Mouse (Mus musculus) lung, embryonic 16.5 days (tissue): ENCODE data around the gene Slc29a1. TPM values are rescaled to one million over a fixed set of nuclear protein-coding genes. Genes with fewer than 3 reads are reported as not detected.
"Not testable (repeated sequence)": the region's sequence is repeated elsewhere in the genome, so short reads cannot be mapped to it uniquely, and the experiment has no call there.

Experiments used
- ATAC-seq: fragments of 200-750 bp; cut with Nextera tagmentation; 2 replicates; pipeline ENCODE4 v1.8.0; 2017; ENCODE audit warnings: low read depth, mild to moderate bottlenecking, moderate library complexity
- H3K27ac ChIP-seq: fragments of 300-500 bp; sonication (generic); 2 replicates; pipeline ENCODE4 v1.5.1; 2014; ENCODE audit warnings: mild to moderate bottlenecking, control low read depth, low read length
- H3K27me3 ChIP-seq: fragments of 300-500 bp; sonication (generic); 2 replicates; pipeline ENCODE4 v1.6.1; 2014; ENCODE audit warnings: low read depth, low read length, mixed read lengths; ENCODE audit not compliant: control insufficient read depth, insufficient read depth
- H3K36me3 ChIP-seq: fragments of 300-500 bp; sonication (generic); 2 replicates; pipeline ENCODE4 v1.6.1; 2014; ENCODE audit warnings: low read length; ENCODE audit not compliant: control insufficient read depth, insufficient read depth
- H3K4me1 ChIP-seq: fragments of 300-500 bp; sonication (generic); replicated peaks from 2 replicates; pipeline ENCODE4 v1.6.1; 2014; ENCODE audit warnings: low read length, mixed read lengths; ENCODE audit not compliant: control insufficient read depth, insufficient read depth
- H3K4me2 ChIP-seq: fragments of 300-500 bp; sonication (generic); 2 replicates; pipeline ENCODE4 v1.6.1; 2014; ENCODE audit warnings: low read depth, low read length, control low read depth
- H3K4me3 ChIP-seq: fragments of 300-500 bp; sonication (generic); 2 replicates; pipeline ENCODE4 v1.5.1; 2014; ENCODE audit warnings: mild to moderate bottlenecking, low read length, control low read depth
- H3K9ac ChIP-seq: fragments of 300-500 bp; sonication (generic); 2 replicates; pipeline ENCODE4 v1.6.1; 2014; ENCODE audit warnings: low read length, control low read depth
- H3K9me3 ChIP-seq: fragments of 300-500 bp; sonication (generic); 2 replicates; pipeline ENCODE4 v1.6.1; 2016; ENCODE audit warnings: low read length; ENCODE audit not compliant: control insufficient read depth
- WGBS: fragments of 180-500 bp; shearing (Covaris S2); extraction: QIAGEN DNeasy Blood & Tissue Kit; methylation state at CpG from one replicate; pipeline ENCODE4 v1.1.7; 2014; 5-methylcytosine and 5-hydroxymethylcytosine counted together
- polyA plus RNA-seq: library from polyadenylated mRNA; unstranded; fragments of >200 nt; fragmentation: Nextera tagmentation; extraction: Ambion mirVana; gene quantifications from 2 replicates; pipeline ENCODE4 v1.2.1, GENCODE M21; 2015

The Slc29a1 gene
- polyA plus RNA-seq, 1 experiment from 2014 or later = 100 TPM

DNA sequence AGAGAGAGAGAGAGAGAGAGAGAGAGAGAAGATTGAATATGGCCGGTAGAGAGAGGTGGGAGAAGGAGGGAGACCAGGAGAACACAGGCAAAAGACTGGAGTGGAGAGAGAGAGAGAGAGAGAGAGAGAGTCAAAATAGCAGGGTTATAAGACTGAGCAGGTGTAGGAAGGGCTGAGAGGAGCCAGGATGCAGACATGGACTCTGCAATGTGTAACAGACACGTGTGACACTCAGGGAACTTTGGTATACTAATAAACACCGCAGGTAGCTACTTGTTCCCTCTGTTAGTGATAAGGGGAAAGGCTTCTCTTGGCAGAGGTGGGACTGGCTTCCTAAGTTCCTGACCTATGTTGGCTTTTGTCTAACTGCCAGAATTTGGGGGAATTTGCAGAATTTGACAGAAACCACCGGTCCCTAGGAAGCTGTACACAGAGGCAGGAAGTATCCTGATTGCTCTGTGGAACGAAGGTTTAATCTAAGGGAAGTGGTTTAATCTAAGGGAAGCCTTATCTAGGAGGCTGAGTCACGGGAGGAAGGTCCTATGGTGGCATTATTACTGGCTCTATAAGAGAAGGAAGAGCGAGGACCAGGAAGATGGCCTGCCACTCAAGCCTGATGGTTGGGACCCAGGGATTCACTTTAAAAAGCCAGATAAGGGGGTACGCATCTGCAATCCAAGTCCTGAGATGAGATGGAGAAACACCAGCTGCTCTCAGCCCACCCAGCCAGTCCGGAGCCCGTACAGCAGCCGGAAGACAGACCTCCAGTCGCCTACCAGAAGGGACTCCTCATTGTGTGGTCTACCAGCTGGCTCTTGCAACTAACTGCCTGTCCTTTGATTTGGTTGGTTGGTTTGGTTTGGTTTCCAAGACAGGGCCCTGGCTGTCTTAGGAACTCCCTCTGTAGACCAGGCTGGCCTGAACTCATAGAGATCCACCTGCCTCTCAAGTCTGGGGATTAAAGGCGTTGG is 29.8 kb upstream of the Slc29a1 start:
- peak; percentile 85 for ATAC-seq
- H3K27me3 ChIP-seq = no peaks in the 10 kb centered on the region
- no peaks in the 10 kb centered on the region for H3K9me3 ChIP-seq
- H3K4me2 ChIP-seq = peak overlapping the region; percentile 81
- H3K4me1 ChIP-seq = peaks cover 31% of the 10 kb centered on the region
- H3K36me3 ChIP-seq = no peaks in the 10 kb centered on the region
- peak overlapping the region; percentile 42; the same call in 1 of the 2 replicates for H3K4me3 ChIP-seq
- H3K9ac ChIP-seq = peak overlapping the region; percentile 66; the same call in 1 of the 2 replicates
- H3K27ac ChIP-seq = peak overlapping the region; percentile 85
- 37% methylated on average over 13 of the region's 13 CpGs for WGBS

DNA sequence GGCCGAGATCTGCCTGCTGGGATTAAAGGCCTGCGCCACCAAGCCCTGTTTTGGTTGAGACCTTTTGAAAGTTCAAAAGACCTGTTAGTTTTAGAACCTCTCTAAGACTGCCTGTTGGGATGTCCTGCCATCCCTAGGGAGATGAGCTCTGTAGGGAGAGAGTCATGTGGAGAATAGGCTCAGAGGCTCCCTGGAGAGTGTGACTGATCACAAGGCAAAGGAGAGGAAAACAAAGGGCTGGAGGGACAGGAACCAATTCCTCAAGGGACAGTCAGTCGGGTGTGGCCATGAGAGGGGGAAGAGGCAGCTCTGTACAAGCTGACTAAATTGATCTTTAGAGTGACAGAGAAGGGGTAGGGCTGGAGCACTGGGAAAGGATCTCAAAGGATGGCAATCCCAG is 28.8 kb upstream of the Slc29a1 start:
- Histone ChIP-seq H3K27ac (peak overlapping the region; percentile 15; the same call in 1 of the 2 replicates), H3K27me3 (no peaks in the 10 kb centered on the region), H3K36me3 (no peaks in the 10 kb centered on the region), H3K9ac (no peak overlapping the region), H3K4me1 (peaks cover 31% of the 10 kb centered on the region), H3K4me3 (no peak overlapping the region), H3K4me2 (no peak overlapping the region), H3K9me3 (no peaks in the 10 kb centered on the region)
- ATAC-seq = peak; percentile 12; the same call in 1 of the 2 replicates
- WGBS = 44% methylated on average over 3 of the region's 3 CpGs

DNA sequence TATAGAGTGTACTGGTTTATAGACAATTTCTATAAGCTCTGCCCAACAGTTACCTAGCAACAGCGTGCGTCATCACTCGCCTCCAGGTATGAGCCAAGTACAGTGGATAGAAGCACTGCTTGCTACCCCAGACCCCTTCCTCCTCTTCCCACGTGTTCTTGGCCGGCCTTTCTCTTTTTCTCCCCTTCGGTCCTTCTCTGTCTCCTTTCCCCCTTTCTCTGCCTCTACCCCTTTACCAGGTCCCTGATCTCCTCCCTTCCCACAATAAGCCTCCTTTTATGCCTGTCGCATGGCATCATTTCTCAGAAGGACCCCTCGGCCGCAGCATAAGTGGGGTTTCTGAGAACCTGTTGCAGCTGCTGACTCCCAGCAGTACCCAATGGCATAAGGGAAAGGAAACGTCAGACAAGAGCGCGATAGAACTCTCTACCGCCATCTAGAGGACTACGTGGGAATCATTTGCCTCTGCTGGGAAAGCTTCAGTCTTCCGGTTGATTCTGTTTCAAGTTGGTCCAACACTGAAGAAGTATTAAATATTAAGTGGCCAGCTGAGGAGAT is 27.2 kb upstream of the Slc29a1 start:
- H3K27ac ChIP-seq = no peak overlapping the region
- WGBS = 22% methylated on average over 15 of the region's 15 CpGs
- 0 out of 2 replicates have a peak, but pooled peaks have one; percentile 19 for ATAC-seq
- no peaks in the 10 kb centered on the region for H3K36me3 ChIP-seq
- H3K27me3 ChIP-seq = no peaks in the 10 kb centered on the region
- H3K4me1 ChIP-seq = peaks cover 31% of the 10 kb centered on the region
- H3K4me3 ChIP-seq = no peak overlapping the region
- H3K4me2 ChIP-seq = peak overlapping the region; percentile 31; the same call in 1 of the 2 replicates
- H3K9me3 ChIP-seq = no peaks in the 10 kb centered on the region
- 0 out of 2 replicates have a peak overlapping the region, but pooled peaks have one; percentile 25 for H3K9ac ChIP-seq

DNA sequence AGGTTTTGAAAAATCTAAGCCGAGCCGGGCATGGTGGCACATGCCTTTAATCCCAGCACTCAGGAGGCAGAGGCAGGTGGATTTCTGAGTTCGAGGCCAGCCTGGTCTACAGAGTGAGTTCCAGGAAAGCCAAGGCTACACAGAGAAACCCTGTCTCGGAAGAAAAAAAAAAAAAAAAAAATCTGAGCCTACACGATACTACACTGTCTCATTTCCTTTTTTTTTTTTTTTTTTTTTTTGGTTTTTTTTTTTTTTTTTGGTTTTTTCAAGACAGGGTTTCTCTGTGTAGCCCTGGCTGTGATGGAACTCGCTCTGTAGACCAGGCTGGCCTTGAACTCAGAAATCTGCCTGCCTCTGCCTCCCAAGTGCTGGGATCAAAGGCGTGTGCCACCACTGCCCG is 24.0 kb upstream of the Slc29a1 start:
- not testable (repeated sequence) for H3K4me3 ChIP-seq, H3K9ac ChIP-seq, H3K36me3 ChIP-seq, H3K27me3 ChIP-seq, H3K27ac ChIP-seq, ATAC-seq, H3K4me2 ChIP-seq, H3K9me3 ChIP-seq
- H3K4me1 ChIP-seq = peaks cover 28% of the 10 kb centered on the region
- WGBS = 86% methylated on average over 8 of the region's 8 CpGs

DNA sequence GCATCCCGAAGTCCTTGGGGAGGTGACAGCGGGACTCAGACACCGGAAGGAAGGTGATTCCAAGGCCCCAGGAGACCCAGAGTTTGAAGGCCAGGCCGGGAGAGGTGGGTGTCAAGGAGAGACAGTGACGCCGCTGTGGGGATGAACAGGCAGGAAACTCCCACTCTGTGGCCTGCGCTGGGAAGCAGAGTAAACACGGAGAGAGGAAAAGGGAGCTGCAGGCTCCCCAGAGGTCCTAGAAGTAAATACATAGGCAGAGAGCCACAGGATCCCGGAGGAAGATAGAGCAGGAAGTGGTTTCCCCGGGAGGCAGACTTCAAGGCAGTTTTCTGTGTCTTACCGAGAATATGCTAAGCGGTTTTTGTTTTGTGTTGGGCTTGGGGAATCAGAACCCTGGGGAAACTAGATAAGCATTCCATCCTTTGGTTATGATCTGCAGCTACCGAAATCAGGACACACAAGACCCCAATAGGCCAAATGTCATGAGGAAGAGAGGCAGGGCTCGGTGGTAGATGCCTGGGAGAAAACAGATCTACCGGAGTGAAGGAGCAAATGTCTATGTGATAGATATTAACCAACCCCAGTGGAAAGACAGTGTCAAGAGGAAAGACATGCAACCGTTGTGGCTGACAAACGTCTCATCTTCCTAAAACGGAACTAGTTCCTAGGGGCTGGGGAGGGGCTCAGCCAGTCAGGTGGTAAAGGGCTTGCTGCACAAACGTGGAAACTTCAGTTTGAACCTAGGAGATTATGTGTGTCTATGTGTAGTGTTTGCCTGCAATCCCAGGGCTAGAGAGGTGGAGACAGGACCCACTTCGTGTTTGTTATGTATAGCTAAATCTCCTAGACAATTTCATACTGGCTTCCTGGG is 20.2 kb upstream of the Slc29a1 start:
- WGBS = 15% methylated on average over 20 of the region's 20 CpGs
- peak overlapping the region; percentile 29 for H3K4me3 ChIP-seq
- peak overlapping the region; percentile 29 for H3K4me2 ChIP-seq
- no peaks in the 10 kb centered on the region for H3K27me3 ChIP-seq
- peaks cover 10% of the 10 kb centered on the region; the same call in 1 of the 2 replicates for H3K4me1 ChIP-seq
- peak; percentile 72; the same call in 1 of the 2 replicates for ATAC-seq
- no peaks in the 10 kb centered on the region for H3K36me3 ChIP-seq
- peak overlapping the region; percentile 46 for H3K9ac ChIP-seq
- peak overlapping the region; percentile 83 for H3K27ac ChIP-seq
- no peaks in the 10 kb centered on the region for H3K9me3 ChIP-seq

DNA sequence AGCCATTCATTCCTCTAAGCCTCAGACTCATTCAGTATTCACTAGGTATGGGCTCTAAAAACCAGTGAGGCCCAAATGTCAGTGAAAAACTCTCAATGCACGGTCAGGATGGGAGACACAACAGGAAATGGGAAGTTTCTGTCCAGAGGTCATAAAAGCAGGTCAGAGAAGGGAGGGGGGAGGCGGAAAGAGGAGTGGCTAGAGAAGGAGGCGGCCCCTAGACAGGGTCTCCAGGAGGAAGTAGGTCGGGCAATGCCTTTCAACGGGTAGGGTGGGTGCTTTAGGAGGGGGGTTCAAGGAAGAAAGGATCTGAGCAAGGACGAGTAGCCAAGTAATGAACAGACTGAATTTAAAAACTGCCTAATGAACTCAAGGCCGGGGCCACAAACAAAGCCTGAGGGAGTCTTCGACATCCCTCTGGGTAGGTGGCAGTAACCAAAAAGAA is 19.6 kb upstream of the Slc29a1 start:
- ATAC-seq = peak; percentile 82
- Histone ChIP-seq H3K9me3 (no peaks in the 10 kb centered on the region), H3K4me3 (peak overlapping the region; percentile 29), H3K36me3 (no peaks in the 10 kb centered on the region), H3K4me2 (peak overlapping the region; percentile 29), H3K4me1 (peaks cover 10% of the 10 kb centered on the region; the same call in 1 of the 2 replicates), H3K9ac (peak overlapping the region; percentile 46), H3K27ac (peak overlapping the region; percentile 83), H3K27me3 (no peaks in the 10 kb centered on the region)
- 21% methylated on average over 8 of the region's 8 CpGs for WGBS

DNA sequence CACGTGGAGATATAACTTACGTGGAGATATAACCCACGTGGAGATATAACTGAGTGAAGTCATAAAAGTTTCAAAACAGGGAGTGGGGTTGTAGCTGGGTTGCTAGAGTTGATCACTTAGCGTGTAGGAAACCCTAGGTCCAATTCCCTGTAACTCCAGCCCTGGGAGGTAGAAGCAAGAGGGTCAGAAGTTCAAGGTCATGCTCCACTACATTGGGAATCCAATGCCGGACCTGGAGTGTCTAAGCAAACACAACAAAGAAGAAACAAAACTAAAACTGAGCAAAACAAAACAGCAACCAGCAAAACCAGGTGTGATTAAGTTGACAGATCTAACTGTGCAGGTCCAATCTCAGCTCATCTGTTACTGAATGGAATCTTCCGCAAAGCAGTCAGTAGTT is 18.2 kb upstream of the Slc29a1 start:
- 86% methylated on average over 6 of the region's 6 CpGs for WGBS

DNA sequence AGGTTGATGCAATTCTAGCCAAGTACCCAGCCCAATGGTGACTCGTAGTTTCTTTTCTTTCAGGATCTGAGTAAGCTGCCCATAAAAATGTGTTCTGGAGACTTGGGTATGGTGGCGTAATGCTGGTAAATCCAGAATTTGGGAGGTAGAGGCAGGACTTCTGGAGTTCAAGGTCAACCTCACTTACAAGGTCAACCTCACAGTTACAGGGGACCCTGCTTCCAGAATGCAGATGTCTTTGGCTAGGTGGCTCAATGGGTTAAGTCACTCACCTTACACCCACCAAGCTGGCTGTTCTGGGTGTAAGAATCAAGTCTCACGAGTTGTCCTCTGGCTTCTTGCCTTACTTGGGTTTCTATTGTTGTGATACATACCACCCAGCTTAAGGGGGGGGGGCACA is 17.3 kb upstream of the Slc29a1 start:
- H3K27me3 ChIP-seq = no peaks in the 10 kb centered on the region
- H3K9ac ChIP-seq = no peak overlapping the region
- peaks cover 10% of the 10 kb centered on the region; the same call in 1 of the 2 replicates for H3K4me1 ChIP-seq
- 78% methylated on average over 3 of the region's 3 CpGs for WGBS
- H3K4me3 ChIP-seq = no peak overlapping the region
- H3K36me3 ChIP-seq = no peaks in the 10 kb centered on the region
- H3K9me3 ChIP-seq = no peaks in the 10 kb centered on the region
- no peak overlapping the region for H3K4me2 ChIP-seq
- ATAC-seq = no peak
- no peak overlapping the region for H3K27ac ChIP-seq

More for the DNA sequence above, 18.2 kb upstream of the Slc29a1 start:
- no peak overlapping the region for H3K9ac ChIP-seq
- peaks cover 10% of the 10 kb centered on the region; the same call in 1 of the 2 replicates for H3K4me1 ChIP-seq
- H3K27ac ChIP-seq = no peak overlapping the region
- no peak overlapping the region for H3K4me3 ChIP-seq
- no peaks in the 10 kb centered on the region for H3K9me3 ChIP-seq
- no peaks in the 10 kb centered on the region for H3K27me3 ChIP-seq
- no peak overlapping the region for H3K4me2 ChIP-seq
- no peak for ATAC-seq
- no peaks in the 10 kb centered on the region for H3K36me3 ChIP-seq
